ENCODE assay signal across 17 mouse cellular contexts in genomic region chr12:13184873-13185361, GRCm38 (mm10).
DNase-seq lines count a peak whose midpoint lies in the region; ATAC-seq and TF ChIP-seq lines count a peak whose summit lies in the region.
"Had no signal": no experiment of that assay in that cellular context is flagged by ENCODE, and none has a peak within 500 bp of the region (broad histone marks: within the 10 kb centered on the region; RNA-seq: fewer than 3 reads in every experiment).

No protein-coding gene starts in this region.

- no peaks in the 10 kb centered on the region for H3K27me3 ChIP-seq in kidney, embryonic 14.5 days (ENCODE audit: control insufficient read depth, insufficient read depth, low read length)
- no peaks in the 10 kb centered on the region for H3K27me3 ChIP-seq in stomach, embryonic 15.5 days (replicated peaks)
- no peaks in the 10 kb centered on the region for H3K27me3 ChIP-seq in stomach, postnatal 0 days (ENCODE audit: control insufficient read depth, insufficient read depth, low read length)
- H3K27me3 ChIP-seq in embryonic facial prominence, embryonic 12.5 days = no peaks in the 10 kb centered on the region
- H3K27me3 ChIP-seq in neural tube, embryonic 13.5 days = no peaks in the 10 kb centered on the region
- H3K27me3 ChIP-seq: embryonic facial prominence, embryonic 13.5 days; heart, embryonic 12.5 days; liver, embryonic 12.5 days; Patski had no signal

- WGBS in kidney, embryonic 14.5 days = 20% methylated on average over 11 of the region's 11 CpGs
- WGBS in stomach, embryonic 15.5 days = 42% methylated on average over 11 of the region's 11 CpGs
- WGBS in stomach, postnatal 0 days = 47% methylated on average over 11 of the region's 11 CpGs
- 29% methylated on average over 11 of the region's 11 CpGs for WGBS in embryonic facial prominence, embryonic 12.5 days
- WGBS in neural tube, embryonic 13.5 days = 47% methylated on average over 11 of the region's 11 CpGs

- ATAC-seq in kidney, embryonic 14.5 days (ENCODE audit: low FRiP score, low TSS enrichment) = peak; percentile 54
- peak; percentile 17; the same call in 1 of the 2 replicates for ATAC-seq in stomach, embryonic 15.5 days (ENCODE audit: insufficient read depth, low FRiP score, low read depth)
- no peak; the same call in 1 of the 2 replicates for ATAC-seq in stomach, postnatal 0 days (ENCODE audit: low FRiP score, low TSS enrichment)
- ATAC-seq in embryonic facial prominence, embryonic 12.5 days (ENCODE audit: insufficient number of reproducible peaks, insufficient read depth, low FRiP score, low TSS enrichment) = no peak
- ATAC-seq in neural tube, embryonic 13.5 days (ENCODE audit: low read depth) = 0 out of 2 replicates have a peak, but pooled peaks have one; percentile 67
- ATAC-seq: liver, embryonic 12.5 days; Patski had no signal

- DNase-seq in kidney, adult 8-10 months = no peak
- no peak for DNase-seq in stomach, postnatal 0 days (ENCODE audit: low spot score)
- DNase-seq in ovary, postnatal 14 days (ENCODE audit: low spot score) = no peak
- DNase-seq in right cerebral cortex, adult 2 months (ENCODE audit: low spot score in 2 of 2) = no peak
- DNase-seq: cerebellum, adult 8-10 months; lung, postnatal 36 days; midbrain, embryonic 14.5 days; retina, postnatal 1 day; spleen, adult 18-20 months had no signal

- H3K4me2 ChIP-seq in kidney, embryonic 14.5 days (replicated peaks; ENCODE audit: low read depth, low read length) = no peak overlapping the region
- no peak overlapping the region for H3K4me2 ChIP-seq in stomach, embryonic 15.5 days
- H3K4me2 ChIP-seq in stomach, postnatal 0 days (replicated peaks; ENCODE audit: low read depth) = no peak overlapping the region
- H3K4me2 ChIP-seq in embryonic facial prominence, embryonic 12.5 days (replicated peaks) = no peak overlapping the region
- no peak overlapping the region for H3K4me2 ChIP-seq in neural tube, embryonic 13.5 days
- H3K4me2 ChIP-seq: embryonic facial prominence, embryonic 13.5 days; heart, embryonic 12.5 days; liver, embryonic 12.5 days had no signal

- H3K9ac ChIP-seq in kidney, embryonic 14.5 days (ENCODE audit: low read depth, low read length) = no peak overlapping the region
- no peak overlapping the region for H3K9ac ChIP-seq in stomach, embryonic 15.5 days
- H3K9ac ChIP-seq in stomach, postnatal 0 days (ENCODE audit: low read length) = no peak overlapping the region
- H3K9ac ChIP-seq in embryonic facial prominence, embryonic 12.5 days = no peak overlapping the region
- no peak overlapping the region for H3K9ac ChIP-seq in neural tube, embryonic 13.5 days
- H3K9ac ChIP-seq: embryonic facial prominence, embryonic 13.5 days; heart, embryonic 12.5 days; liver, embryonic 12.5 days had no signal

- no peaks in the 10 kb centered on the region for H3K9me3 ChIP-seq in kidney, embryonic 14.5 days (ENCODE audit: control insufficient read depth, low read length)
- H3K9me3 ChIP-seq in stomach, embryonic 15.5 days = no peaks in the 10 kb centered on the region
- no peaks in the 10 kb centered on the region for H3K9me3 ChIP-seq in stomach, postnatal 0 days (ENCODE audit: control insufficient read depth, low read length)
- H3K9me3 ChIP-seq in embryonic facial prominence, embryonic 12.5 days = no peaks in the 10 kb centered on the region
- no peaks in the 10 kb centered on the region for H3K9me3 ChIP-seq in neural tube, embryonic 13.5 days
- H3K9me3 ChIP-seq: embryonic facial prominence, embryonic 13.5 days; heart, embryonic 12.5 days; liver, embryonic 12.5 days had no signal

- TF ChIP-seq CTCF in stomach, postnatal 0 days (IDR thresholded peaks at IDR 0.05; ENCODE audit: low read depth) = no peak

- no peak overlapping the region for H3K4me3 ChIP-seq in kidney, embryonic 14.5 days (ENCODE audit: low read length)
- no peak overlapping the region for H3K4me3 ChIP-seq in stomach, embryonic 15.5 days (replicated peaks)
- H3K4me3 ChIP-seq in stomach, postnatal 0 days (ENCODE audit: low read depth, low read length) = no peak overlapping the region
- H3K4me3 ChIP-seq in embryonic facial prominence, embryonic 12.5 days = no peak overlapping the region
- H3K4me3 ChIP-seq in neural tube, embryonic 13.5 days = no peak overlapping the region
- H3K4me3 ChIP-seq: embryonic facial prominence, embryonic 13.5 days; heart, embryonic 12.5 days; liver, embryonic 12.5 days had no signal

- no peaks in the 10 kb centered on the region for H3K36me3 ChIP-seq in kidney, embryonic 14.5 days (ENCODE audit: control insufficient read depth, insufficient read depth, low read length)
- no peaks in the 10 kb centered on the region for H3K36me3 ChIP-seq in stomach, embryonic 15.5 days
- H3K36me3 ChIP-seq in stomach, postnatal 0 days (ENCODE audit: control insufficient read depth, insufficient read depth, low read length) = no peaks in the 10 kb centered on the region
- no peaks in the 10 kb centered on the region for H3K36me3 ChIP-seq in embryonic facial prominence, embryonic 12.5 days
- H3K36me3 ChIP-seq in neural tube, embryonic 13.5 days = no peaks in the 10 kb centered on the region
- H3K36me3 ChIP-seq: embryonic facial prominence, embryonic 13.5 days; heart, embryonic 12.5 days; liver, embryonic 12.5 days had no signal

- no peak for TF ChIP-seq EP300 in stomach, postnatal 0 days (optimal IDR thresholded peaks at IDR 0.05)

- H3K27ac ChIP-seq in kidney, embryonic 14.5 days (ENCODE audit: low read depth, low read length) = peak overlapping the region; percentile 67
- no peak overlapping the region for H3K27ac ChIP-seq in stomach, embryonic 15.5 days
- no peak overlapping the region for H3K27ac ChIP-seq in stomach, postnatal 0 days (replicated peaks)
- H3K27ac ChIP-seq in embryonic facial prominence, embryonic 12.5 days = peak overlapping the region; percentile 14; the same call in 1 of the 2 replicates
- no peak overlapping the region for H3K27ac ChIP-seq in neural tube, embryonic 13.5 days (replicated peaks)
- H3K27ac ChIP-seq: embryonic facial prominence, embryonic 13.5 days; liver, embryonic 12.5 days had no signal

- H3K4me1 ChIP-seq in kidney, embryonic 14.5 days (ENCODE audit: control insufficient read depth, insufficient read depth, low read length) = peaks cover 38% of the 10 kb centered on the region
- H3K4me1 ChIP-seq in stomach, embryonic 15.5 days = peaks cover 14% of the 10 kb centered on the region
- H3K4me1 ChIP-seq in stomach, postnatal 0 days (replicated peaks; ENCODE audit: control insufficient read depth, insufficient read depth) = no peaks in the 10 kb centered on the region
- peaks cover 23% of the 10 kb centered on the region for H3K4me1 ChIP-seq in embryonic facial prominence, embryonic 12.5 days
- H3K4me1 ChIP-seq in neural tube, embryonic 13.5 days (replicated peaks) = 0 out of 2 replicates have a peak, but pooled peaks cover 12% of the 10 kb centered on the region

Comparison
In these comparisons a context has a peak if more than half of its experiments do, and no peak if none do; other contexts are left out.
1. ATAC-seq: peak in kidney, embryonic 14.5 days (single experiment), stomach, embryonic 15.5 days (single experiment) and neural tube, embryonic 13.5 days (single experiment); none in stomach, postnatal 0 days (single experiment) and embryonic facial prominence, embryonic 12.5 days (single experiment).
2. H3K27ac ChIP-seq: peak in kidney, embryonic 14.5 days (single experiment) and embryonic facial prominence, embryonic 12.5 days (single experiment); none in stomach, embryonic 15.5 days (single experiment), stomach, postnatal 0 days (single experiment) and neural tube, embryonic 13.5 days (single experiment).